Mouse (Mus musculus) hindbrain, embryonic 10.5 days (tissue): Measurements from ENCODE around the gene Gid8. TPM values are rescaled to one million over a fixed set of nuclear protein-coding genes. Genes with fewer than 3 reads are reported as not detected.

ENCODE experiments used
- polyA plus RNA-seq: library from polyadenylated mRNA; unstranded; fragments of >200 nt; fragmentation: Nextera tagmentation; extraction: Ambion mirVana; gene quantifications from 2 replicates; pipeline ENCODE4 v1.2.1, GENCODE M21; 2016

Gid8 gene
- polyA plus RNA-seq, 1 experiment from 2014 or later = 50.8 TPM

Other genes with a start within 250 kb of the Gid8 start
- gene Ntsr1, start 210.1 kb upstream of the Gid8 start, polyA plus RNA-seq = 0.31 and 0.39 TPM in 2 replicates
- gene Mrgbp, start 128.8 kb upstream of the Gid8 start, polyA plus RNA-seq = 39.2 and 39.3 TPM in 2 replicates
- gene Ogfr, start 120.9 kb upstream of the Gid8 start, polyA plus RNA-seq = 96.4 and 105 TPM in 2 replicates
- gene Col9a3, start 112.3 kb upstream of the Gid8 start, polyA plus RNA-seq = 10.2 and 14.3 TPM in 2 replicates
- 0.14 and 0.30 TPM in 2 replicates for gene Tcfl5, start 67.4 kb upstream of the Gid8 start, polyA plus RNA-seq
- 31.9 and 33.3 TPM in 2 replicates for gene Dido1, start 118 bp upstream of the Gid8 start, polyA plus RNA-seq
- gene Slc17a9, start 15.1 kb downstream of the Gid8 start, polyA plus RNA-seq = 0.25 and 0.54 TPM in 2 replicates
- 5.0 and 6.1 TPM in 2 replicates for gene Bhlhe23, start 66.8 kb downstream of the Gid8 start, polyA plus RNA-seq
- 62.0 and 67.1 TPM in 2 replicates for gene Ythdf1, start 210.8 kb downstream of the Gid8 start, polyA plus RNA-seq
- gene Birc7, start 218.9 kb downstream of the Gid8 start, polyA plus RNA-seq = 0.52 and 1.3 TPM in 2 replicates
- 79.3 and 108 TPM in 2 replicates for gene Nkain4, start 244.6 kb downstream of the Gid8 start, polyA plus RNA-seq